Comparison of ENCODE assay signal across 8 mouse cellular contexts in genomic region chr9:65605471-65606136, GRCm38 (mm10). TPM values are rescaled to one million over a fixed set of nuclear protein-coding genes. Genes with fewer than 3 reads are reported as not detected.
DNase-seq lines count a peak whose midpoint lies in the region; ATAC-seq and TF ChIP-seq lines count a peak whose summit lies in the region.

No protein-coding gene starts in this region.

- H3K4me1 ChIP-seq in E14TG2a.4 (replicated peaks; ENCODE audit: low read depth, low read length): peaks cover 51% of the 10 kb centered on the region
- peaks cover 8% of the 10 kb centered on the region; the same call in 1 of the 2 replicates for H3K4me1 ChIP-seq in embryonic facial prominence, embryonic 12.5 days
- H3K4me1 ChIP-seq in heart, embryonic 10.5 days: peaks cover 23% of the 10 kb centered on the region
- peaks cover 10% of the 10 kb centered on the region for H3K4me1 ChIP-seq in liver, embryonic 13.5 days (replicated peaks)

- no peak overlapping the region for H3K27ac ChIP-seq in embryonic facial prominence, embryonic 12.5 days
- peak overlapping the region; percentile 76 for H3K27ac ChIP-seq in heart, embryonic 10.5 days
- H3K27ac ChIP-seq in liver, embryonic 13.5 days: no peak overlapping the region

- ATAC-seq in embryonic facial prominence, embryonic 12.5 days (ENCODE audit: insufficient number of reproducible peaks, insufficient read depth, low FRiP score, low TSS enrichment): peak; percentile 62; the same call in 1 of the 2 replicates
- no peak for ATAC-seq in liver, embryonic 13.5 days (ENCODE audit: low read depth)

- H3K4me3 ChIP-seq in E14TG2a.4 (replicated peaks; ENCODE audit: low read length): peak overlapping the region; percentile 60
- no peak overlapping the region for H3K4me3 ChIP-seq in embryonic facial prominence, embryonic 12.5 days
- peak overlapping the region; percentile 36; the same call in 1 of the 2 replicates for H3K4me3 ChIP-seq in heart, embryonic 10.5 days
- no peak overlapping the region for H3K4me3 ChIP-seq in liver, embryonic 13.5 days (replicated peaks)

- no peaks in the 10 kb centered on the region for H3K27me3 ChIP-seq in E14TG2a.4 (ENCODE audit: insufficient read depth, low read length)
- H3K27me3 ChIP-seq in embryonic facial prominence, embryonic 12.5 days: no peaks in the 10 kb centered on the region
- H3K27me3 ChIP-seq in heart, embryonic 10.5 days (ENCODE audit: insufficient read depth, poor library complexity, severe bottlenecking): no peaks in the 10 kb centered on the region
- H3K27me3 ChIP-seq in liver, embryonic 13.5 days: 0 out of 2 replicates have a peak, but pooled peaks cover 4% of the 10 kb centered on the region

- DNase-seq in adrenal gland, postnatal 36 days: peak; percentile 62 to 76
- peak; percentile 93 for DNase-seq in heart, embryonic 10.5 days (ENCODE audit: low spot score)
- peak; percentile 79 for DNase-seq in kidney, adult 9 months
- peak; percentile 56 for DNase-seq in liver, embryonic 13.5 days
- peak; percentile 81 for DNase-seq in neural tube, embryonic 10.5 days (ENCODE audit: extremely low spot score, low spot score)
- DNase-seq in thymus, postnatal 14 days: peak; percentile 63

- H3K4me2 ChIP-seq in embryonic facial prominence, embryonic 12.5 days (replicated peaks): peak overlapping the region; percentile 41
- 0 out of 2 replicates have a peak overlapping the region, but pooled peaks have one; percentile 23 for H3K4me2 ChIP-seq in liver, embryonic 13.5 days

- TF ChIP-seq CTCF in E14TG2a.4 (conservative IDR thresholded peaks at IDR 0.05; ENCODE audit: low read length): peak; percentile 68

- WGBS in embryonic facial prominence, embryonic 12.5 days: 5% methylated on average over 9 of the region's 9 CpGs
- WGBS in heart, embryonic 10.5 days: 5% methylated on average over 9 of the region's 9 CpGs
- WGBS in liver, embryonic 13.5 days (ENCODE audit: insufficient replicate concordance): 9% methylated on average over 9 of the region's 9 CpGs

- H3K36me3 ChIP-seq in E14TG2a.4 (ENCODE audit: insufficient read depth, low read length): no peaks in the 10 kb centered on the region
- H3K36me3 ChIP-seq in embryonic facial prominence, embryonic 12.5 days: no peaks in the 10 kb centered on the region
- H3K36me3 ChIP-seq in heart, embryonic 10.5 days: no peaks in the 10 kb centered on the region
- H3K36me3 ChIP-seq in liver, embryonic 13.5 days: no peaks in the 10 kb centered on the region

- no peak overlapping the region for H3K9ac ChIP-seq in embryonic facial prominence, embryonic 12.5 days
- H3K9ac ChIP-seq in liver, embryonic 13.5 days: no peak overlapping the region

- no peaks in the 10 kb centered on the region for H3K9me3 ChIP-seq in E14TG2a.4 (ENCODE audit: low read length)
- no peaks in the 10 kb centered on the region for H3K9me3 ChIP-seq in embryonic facial prominence, embryonic 12.5 days
- H3K9me3 ChIP-seq in heart, embryonic 10.5 days: no peaks in the 10 kb centered on the region
- no peaks in the 10 kb centered on the region for H3K9me3 ChIP-seq in liver, embryonic 13.5 days (replicated peaks)

RNA-seq across cellular contexts. Expression of gene Pif1, which starts 18.6 kb away (rescaled TPM):
- under 1 TPM; 0.46 to 0.92 TPM for total RNA-seq in adrenal gland, postnatal 36 days (2021)
- polyA plus RNA-seq in embryonic facial prominence, embryonic 12.5 days (2016; fragmentation: Nextera tagmentation; extraction: Ambion mirVana): 21.8 and 24.5 TPM in 2 replicates
- polyA plus RNA-seq in heart, embryonic 10.5 days (2016; fragmentation: Nextera tagmentation; extraction: Ambion mirVana): 16.7 and 17.7 TPM in 2 replicates
- 11.0 and 13.8 TPM in 2 replicates for polyA plus RNA-seq in liver, embryonic 13.5 days (2015; fragmentation: Nextera tagmentation; extraction: Ambion mirVana)

RNA-seq across cellular contexts. Expression of gene Rbpms2, which starts 23.8 kb away (rescaled TPM):
- 10 to 100 TPM; 51.1 to 67.3 TPM for total RNA-seq in adrenal gland, postnatal 36 days (2021)
- 16.7 and 18.7 TPM in 2 replicates for polyA plus RNA-seq in embryonic facial prominence, embryonic 12.5 days (2016; fragmentation: Nextera tagmentation; extraction: Ambion mirVana)
- 117 and 179 TPM in 2 replicates for polyA plus RNA-seq in heart, embryonic 10.5 days (2016; fragmentation: Nextera tagmentation; extraction: Ambion mirVana)
- polyA plus RNA-seq in liver, embryonic 13.5 days (2015; fragmentation: Nextera tagmentation; extraction: Ambion mirVana): 12.6 and 15.4 TPM in 2 replicates

RNA-seq across cellular contexts. Expression of gene Plekho2, which starts 25.8 kb away (rescaled TPM):
- total RNA-seq in adrenal gland, postnatal 36 days (2021): 10 to 100 TPM; 56.6 to 71.5 TPM
- 14.6 TPM in 2 replicates for polyA plus RNA-seq in embryonic facial prominence, embryonic 12.5 days (2016; fragmentation: Nextera tagmentation; extraction: Ambion mirVana)
- 12.8 and 14.2 TPM in 2 replicates for polyA plus RNA-seq in heart, embryonic 10.5 days (2016; fragmentation: Nextera tagmentation; extraction: Ambion mirVana)
- 24.2 and 31.6 TPM in 2 replicates for polyA plus RNA-seq in liver, embryonic 13.5 days (2015; fragmentation: Nextera tagmentation; extraction: Ambion mirVana)

Comparison
In these comparisons a context has a peak if more than half of its experiments do, and no peak if none do; other contexts are left out.
1. H3K4me3 ChIP-seq: peak in E14TG2a.4 (single experiment) and heart, embryonic 10.5 days (single experiment); none in embryonic facial prominence, embryonic 12.5 days (single experiment) and liver, embryonic 13.5 days (single experiment).
2. Peak in every context shown above with its lines, with median percentiles within 50 percentile points of each other: DNase-seq.